Mouse (Mus musculus) kidney, postnatal 36 days (tissue): ENCODE measurements around the gene Mef2a.
"Not testable (repeated sequence)": the region's sequence is repeated elsewhere in the genome, so short reads cannot be mapped to it uniquely, and the experiment has no call there.

Experiments used
- DNase-seq, 2 experiments: peaks; one replicate each; pipeline ENCODE4 v3.0.0; 2021 to 2022; ENCODE audit warnings: mixed read lengths in 2 of 2

The Mef2a gene

GRCm38 (mm10) chr7:67369645-67370044 lies 3.0 kb downstream of the Mef2a start:
- no peak for DNase-seq

- no peak for DNase-seq
These were observed 4.3 kb downstream of the Mef2a start for GRCm38 (mm10) chr7:67368394-67368793.

- DNase-seq = no peak
These were observed 12.1 kb downstream of the Mef2a start for GRCm38 (mm10) chr7:67360588-67360987.

- DNase-seq = no peak
These were observed 12.8 kb downstream of the Mef2a start for GRCm38 (mm10) chr7:67359863-67360262.

- no peak for DNase-seq
These were observed 16.8 kb downstream of the Mef2a start for GRCm38 (mm10) chr7:67355870-67356269.

- DNase-seq = no peak
These were observed 19.0 kb downstream of the Mef2a start for GRCm38 (mm10) chr7:67353667-67354066.

GRCm38 (mm10) chr7:67352989-67353388 lies 19.7 kb downstream of the Mef2a start:
- no peak for DNase-seq

GRCm38 (mm10) chr7:67344443-67344842 lies 28.2 kb downstream of the Mef2a start:
- DNase-seq = no peak

GRCm38 (mm10) chr7:67342067-67342625 lies 30.5 kb downstream of the Mef2a start:
- no peak for DNase-seq

GRCm38 (mm10) chr7:67320359-67320758 lies 52.3 kb downstream of the Mef2a start:
- no peak for DNase-seq

GRCm38 (mm10) chr7:67318697-67319096 lies 54.0 kb downstream of the Mef2a start:
- DNase-seq = no peak

- DNase-seq = no peak
These were observed 59.5 kb downstream of the Mef2a start for GRCm38 (mm10) chr7:67313200-67313599.

- DNase-seq = no peak
These were observed 62.5 kb downstream of the Mef2a start for GRCm38 (mm10) chr7:67310151-67310550.

GRCm38 (mm10) chr7:67308102-67308501 lies 64.6 kb downstream of the Mef2a start:
- DNase-seq = no peak

GRCm38 (mm10) chr7:67307078-67307477 lies 65.6 kb downstream of the Mef2a start:
- no peak for DNase-seq

- no peak for DNase-seq
These were observed 67.7 kb downstream of the Mef2a start for GRCm38 (mm10) chr7:67304937-67305336.

- no peak for DNase-seq
These were observed 76.2 kb downstream of the Mef2a start for GRCm38 (mm10) chr7:67296419-67296818.

- no peak for DNase-seq
These were observed 81.3 kb downstream of the Mef2a start for GRCm38 (mm10) chr7:67291356-67291755.

- DNase-seq = no peak
These were observed 85.2 kb downstream of the Mef2a start for GRCm38 (mm10) chr7:67287456-67287855.

GRCm38 (mm10) chr7:67283581-67283980 lies 89.1 kb downstream of the Mef2a start:
- no peak for DNase-seq

- DNase-seq = not testable (repeated sequence)
These were observed 102.2 kb downstream of the Mef2a start for GRCm38 (mm10) chr7:67270447-67270846.

GRCm38 (mm10) chr7:67259828-67260563 lies 112.7 kb downstream of the Mef2a start:
- peak; percentile 80 to 83 for DNase-seq

GRCm38 (mm10) chr7:67246067-67246466 lies 126.6 kb downstream of the Mef2a start:
- DNase-seq = no peak

GRCm38 (mm10) chr7:67245255-67245654 lies 127.4 kb downstream of the Mef2a start:
- no peak for DNase-seq

GRCm38 (mm10) chr7:67243894-67244282 lies 128.8 kb downstream of the Mef2a start:
- DNase-seq = no peak
